Mouse (Mus musculus): ENCODE data around the gene Ybx3.

DNA sequence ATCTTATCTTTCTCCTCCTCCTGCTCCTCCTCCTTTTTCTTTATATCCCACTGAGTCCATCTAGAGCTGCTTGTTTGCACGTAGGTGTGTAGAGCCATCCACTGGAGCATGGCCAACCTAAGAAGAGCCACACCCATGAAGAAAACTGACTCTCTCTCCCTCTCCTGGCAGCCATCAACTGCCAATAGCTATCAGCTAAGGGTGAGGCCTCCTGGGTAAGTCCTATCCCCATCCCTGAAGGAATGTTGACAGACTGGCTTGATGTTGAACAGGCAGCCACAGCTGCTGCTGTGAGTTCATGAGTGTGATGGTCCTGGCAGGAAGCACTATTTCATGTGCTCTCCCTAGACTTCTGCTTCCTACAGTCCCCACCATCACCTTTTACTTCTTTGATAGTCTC lies 8.4 kb upstream of the Ybx3 start:
- TF ChIP-seq CTCF (IDR thresholded peaks at IDR 0.05; ENCODE audit: low read depth, low read length), result no peak
- TF ChIP-seq POLR2A (IDR thresholded peaks at IDR 0.05; ENCODE audit: extremely low read depth, insufficient read depth, low read length), result no peak

All from liver, adult 2 months (tissue).